Mouse (Mus musculus) lung, adult 18-20 months (tissue): ENCODE results near the gene Arl6ip1.
A peak's percentile ranks its signal among the peaks of the same experiment; 100 is the strongest.

Experiments used
- DNase-seq, 2 experiments: peaks; one replicate each; pipeline ENCODE4 v3.0.0; 2022; ENCODE audit warnings: mixed read lengths in 2 of 2

Gene Arl6ip1

GRCm38 (mm10) chr7:118116787-118117538, 12.5 kb downstream of the Arl6ip1 start:
- DNase-seq: no peak

GRCm38 (mm10) chr7:118115877-118116568, 13.4 kb downstream of the Arl6ip1 start, which contains the start of gene Rps15a:
Gene Rps15a, minus strand, starts transcription at chr7:118116188.
- peak; percentile 94 to 95 for DNase-seq

- no peak for DNase-seq
Measured at GRCm38 (mm10) chr7:118115533-118115876, 14.0 kb downstream of the Arl6ip1 start.

- DNase-seq: no peak
Measured at GRCm38 (mm10) chr7:118113541-118114297, 15.7 kb downstream of the Arl6ip1 start.

GRCm38 (mm10) chr7:118111128-118111527, 18.3 kb downstream of the Arl6ip1 start:
- DNase-seq: no peak

- DNase-seq: no peak
Measured at GRCm38 (mm10) chr7:118107671-118108070, 21.8 kb downstream of the Arl6ip1 start.

GRCm38 (mm10) chr7:118104458-118105052, 24.9 kb downstream of the Arl6ip1 start:
- no peak for DNase-seq

- no peak for DNase-seq
Measured at GRCm38 (mm10) chr7:118103462-118104379, 25.7 kb downstream of the Arl6ip1 start.

GRCm38 (mm10) chr7:118102678-118103461, 26.6 kb downstream of the Arl6ip1 start:
- DNase-seq: no peak

GRCm38 (mm10) chr7:118102231-118102630, 27.2 kb downstream of the Arl6ip1 start:
- peak in 1 of 2 experiments; percentile 29 for DNase-seq

GRCm38 (mm10) chr7:118097615-118098014, 31.8 kb downstream of the Arl6ip1 start:
- DNase-seq: no peak

GRCm38 (mm10) chr7:118079987-118080386, 49.5 kb downstream of the Arl6ip1 start:
- DNase-seq: no peak

- DNase-seq: no peak
Measured at GRCm38 (mm10) chr7:118079097-118079496, 50.4 kb downstream of the Arl6ip1 start.
